Mouse (Mus musculus): ENCODE results near the gene Lmbr1.

GRCm38 (mm10) chr5:29251496-29251873, 126.7 kb downstream of the Lmbr1 start:
- TF ChIP-seq MAX (IDR thresholded peaks at IDR 0.05; ENCODE audit: low read length), result no peak
- no peak for TF ChIP-seq POLR2A (IDR thresholded peaks at IDR 0.05; ENCODE audit: low read depth, low read length)
- no peak for TF ChIP-seq POLR2AphosphoS2 (IDR thresholded peaks at IDR 0.05; ENCODE audit: low read depth, low read length)
- no peak for TF ChIP-seq TCF12 (IDR thresholded peaks at IDR 0.05; ENCODE audit: low read depth, low read length)
- no peak for TF ChIP-seq JUND (conservative IDR thresholded peaks at IDR 0.05; ENCODE audit: low read depth, low read length)

All from CH12.LX (cell line).